Mouse (Mus musculus) adrenal gland, postnatal 4 days (tissue): ENCODE measurements around the gene Slc25a48. TPM values are rescaled to one million over a fixed set of nuclear protein-coding genes. Genes with fewer than 3 reads are reported as not detected.
A peak's percentile ranks its signal among the peaks of the same experiment; 100 is the strongest.

Experiments used
- DNase-seq, 2 experiments: peaks; one replicate each; pipeline ENCODE4 v3.0.0; 2021 to 2022; ENCODE audit warnings: low spot score in 2 of 2, mixed read lengths in 2 of 2
- total RNA-seq, 2 experiments: library from RNA; stranded (reverse); gene quantifications; 2 replicates each; pipeline ENCODE4 v1.2.3; 2021

Gene Slc25a48
- total RNA-seq, 2 experiments from 2014 or later, result 0.42 to 0.76 TPM

DNA sequence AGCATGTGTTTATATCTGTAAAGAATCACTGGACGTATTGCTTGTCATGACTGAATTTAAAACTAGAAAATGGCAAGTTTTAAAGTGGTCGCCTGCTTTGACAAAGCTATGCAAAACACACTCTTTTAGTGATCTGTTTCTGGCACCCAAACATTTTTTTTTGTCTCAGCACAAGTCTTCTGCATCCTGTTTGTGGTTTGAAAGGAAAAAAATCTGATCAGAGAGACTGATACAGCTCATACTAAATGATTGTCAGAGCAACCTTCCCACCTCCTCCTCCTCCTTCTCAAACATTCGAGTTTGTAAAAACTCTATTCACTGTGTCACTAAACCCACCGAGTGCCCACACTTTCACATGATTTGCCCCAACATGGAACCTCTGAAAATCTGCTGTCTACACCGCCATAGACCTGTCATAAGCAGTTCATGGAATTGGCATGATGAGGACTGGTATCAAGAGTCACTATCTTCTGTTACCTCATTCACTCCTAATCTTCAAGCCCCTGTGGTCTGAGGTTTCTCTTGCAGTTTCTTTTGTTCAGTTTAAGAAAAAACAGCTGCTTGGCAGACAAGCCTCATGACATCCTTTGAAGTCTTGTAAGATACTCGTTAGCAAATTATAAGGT is 68.8 kb downstream of the Slc25a48 start:
- no peak for DNase-seq

DNA sequence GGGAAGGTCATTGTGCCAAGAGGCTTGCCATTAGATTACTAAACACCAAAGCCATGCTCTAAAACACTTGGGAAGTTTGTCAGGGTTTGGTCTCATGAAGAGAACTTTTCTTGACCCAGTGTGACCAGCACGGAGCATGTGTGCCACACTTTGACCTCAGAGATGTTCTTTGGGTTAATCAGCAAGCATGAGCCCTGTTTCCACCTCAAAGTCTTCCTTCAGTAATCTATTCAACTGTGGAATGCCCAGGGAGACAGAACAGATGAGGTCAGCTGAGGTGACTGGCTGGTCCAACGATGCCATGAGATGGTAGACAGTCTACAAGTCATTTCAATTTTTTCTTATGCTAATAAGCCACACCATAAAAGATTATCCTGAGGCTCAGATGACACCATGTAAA is 71.6 kb downstream of the Slc25a48 start:
- DNase-seq, result no peak

DNA sequence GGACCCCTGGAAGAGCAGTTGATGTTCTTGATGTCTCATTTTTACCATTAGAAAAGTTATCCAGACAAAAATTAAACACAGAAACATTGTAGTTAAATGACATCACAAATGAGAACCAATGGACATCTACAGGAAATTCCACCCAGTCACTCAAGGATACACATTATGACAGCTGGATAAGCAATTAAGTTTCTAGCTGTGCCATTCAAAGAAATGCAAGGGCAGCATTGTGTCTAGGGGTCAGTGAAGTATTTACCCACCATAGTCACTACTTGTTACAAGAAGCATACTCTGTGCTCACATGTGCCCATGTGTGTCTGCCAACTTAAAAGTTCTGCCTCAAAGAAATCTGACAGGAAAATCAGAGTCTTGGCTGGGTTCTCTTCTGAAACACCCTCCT is 75.4 kb downstream of the Slc25a48 start:
- no peak for DNase-seq

DNA sequence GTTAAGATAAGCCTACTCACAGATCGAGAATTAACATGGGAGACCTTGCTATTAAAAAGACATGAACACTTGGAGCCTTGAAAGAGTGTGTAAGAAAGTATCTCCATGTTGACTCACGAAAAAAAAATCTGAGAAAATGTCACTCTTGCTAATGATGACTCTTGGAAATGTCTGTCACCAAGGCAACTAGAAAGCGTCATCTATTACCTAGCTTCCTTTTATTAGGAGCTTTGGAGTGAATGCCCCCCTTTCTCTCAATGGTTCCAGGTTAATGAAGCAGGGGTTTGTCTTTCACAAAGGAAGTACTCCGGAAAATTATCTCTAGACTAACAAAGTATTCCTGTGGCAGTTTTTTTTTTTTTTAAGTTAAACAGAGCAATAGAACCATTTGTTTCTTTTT is 78.2 kb downstream of the Slc25a48 start:
- no peak for DNase-seq

DNA sequence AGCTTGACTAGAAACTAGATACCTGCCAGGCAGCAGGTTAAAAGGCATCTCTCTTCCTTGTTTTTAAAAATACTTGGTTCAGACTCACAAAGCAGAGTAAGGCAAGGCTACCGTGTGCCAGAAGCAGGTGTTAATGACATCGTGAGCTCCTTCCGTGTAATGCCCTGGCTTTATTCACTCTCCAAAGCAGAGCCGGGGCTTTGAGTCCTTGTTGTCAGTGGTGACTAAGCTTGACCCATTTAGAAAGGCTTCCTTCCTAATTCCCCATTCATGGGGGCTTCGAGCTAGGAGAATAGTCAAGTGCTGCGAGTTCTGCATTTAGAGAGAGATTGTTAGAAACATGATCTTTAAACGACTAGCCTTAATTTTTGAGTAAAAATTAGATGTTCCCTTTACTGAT is 78.7 kb downstream of the Slc25a48 start:
- no peak for DNase-seq

DNA sequence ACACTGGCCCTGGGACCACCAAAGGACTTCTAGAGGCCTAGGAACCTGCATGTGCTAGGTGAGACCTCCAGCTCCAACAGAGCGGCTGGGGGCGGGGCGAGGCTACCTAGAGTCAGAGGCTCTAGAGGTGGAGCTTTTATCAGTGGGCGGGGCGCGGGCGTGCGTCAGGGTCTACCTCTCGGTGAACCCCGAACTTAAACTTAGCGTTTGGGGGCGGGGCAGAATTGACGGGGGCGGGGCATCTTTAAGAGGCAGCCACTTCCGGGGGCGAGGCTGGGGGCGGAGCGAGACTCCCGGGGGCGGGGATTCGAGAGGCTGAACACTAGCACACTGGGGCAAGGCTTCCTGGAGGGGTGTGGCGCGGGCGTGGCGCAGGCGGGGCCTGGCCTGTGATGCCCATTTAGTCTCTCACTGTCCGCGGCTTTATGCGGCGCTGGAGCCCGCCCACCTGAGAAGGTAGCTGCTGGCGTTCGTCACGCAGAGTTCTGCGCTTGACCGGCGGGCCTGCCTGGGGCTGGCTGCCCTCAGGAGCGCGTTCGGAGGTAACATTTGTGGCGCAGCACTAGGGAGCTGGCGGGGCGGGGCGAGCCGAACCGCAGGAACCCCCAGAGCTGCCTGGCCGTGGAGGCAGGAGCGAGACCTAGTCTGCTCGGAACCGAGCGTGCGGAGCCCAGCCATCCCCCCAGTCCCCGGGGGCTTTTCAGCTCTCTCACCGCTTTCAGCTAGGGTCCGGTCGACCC is 84.1 kb downstream of the Slc25a48 start, which contains the start of gene Fbxl21:
Gene Fbxl21, plus strand, starts transcription at position 392 of the 740 bp plus-strand sequence.
- DNase-seq, result peak; percentile 87 to 90

DNA sequence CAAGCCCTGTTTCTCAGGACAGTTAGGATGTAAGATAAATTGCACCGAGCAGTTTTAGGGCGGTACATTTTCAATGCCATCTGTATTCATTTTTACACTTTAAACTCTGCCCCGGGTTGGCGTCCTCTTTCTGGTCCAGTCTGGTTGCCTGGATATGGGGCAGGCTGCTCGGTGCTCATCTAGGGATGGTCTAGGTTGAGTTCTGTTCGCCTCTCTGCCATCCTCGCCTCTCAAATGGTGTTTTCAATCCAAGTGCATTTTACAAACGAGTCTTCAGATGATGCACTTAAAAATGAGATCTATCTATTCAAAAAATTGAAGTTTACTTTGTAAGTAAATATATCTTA is 84.6 kb downstream of the Slc25a48 start:
- DNase-seq, result no peak

Other genes starting within 250 kb of the Slc25a48 start
- gene Neurog1, start 186.2 kb upstream of the Slc25a48 start, total RNA-seq, result not detected
- gene Cxcl14, start 141.8 kb upstream of the Slc25a48 start, total RNA-seq, result 10 to 100 TPM; 28.0 to 30.1 TPM
- gene Gm3045, start 11.8 kb upstream of the Slc25a48 start, total RNA-seq, result not detected
- not detected for gene Il9, start 43.9 kb downstream of the Slc25a48 start, total RNA-seq
- 1 to 10 TPM; 7.1 to 8.3 TPM for gene Fbxl21, start 84.1 kb downstream of the Slc25a48 start, total RNA-seq
- gene Lect2, start 110.1 kb downstream of the Slc25a48 start, total RNA-seq, result 10 to 100 TPM in 1 of 2 experiments, under 1 TPM in 1; 0.98 to 24.8 TPM
- 10 to 100 TPM; 52.0 to 53.4 TPM for gene Tgfbi, start 171.2 kb downstream of the Slc25a48 start, total RNA-seq